Mouse (Mus musculus): ENCODE data around the gene Mslnl.

Mslnl gene

DNA sequence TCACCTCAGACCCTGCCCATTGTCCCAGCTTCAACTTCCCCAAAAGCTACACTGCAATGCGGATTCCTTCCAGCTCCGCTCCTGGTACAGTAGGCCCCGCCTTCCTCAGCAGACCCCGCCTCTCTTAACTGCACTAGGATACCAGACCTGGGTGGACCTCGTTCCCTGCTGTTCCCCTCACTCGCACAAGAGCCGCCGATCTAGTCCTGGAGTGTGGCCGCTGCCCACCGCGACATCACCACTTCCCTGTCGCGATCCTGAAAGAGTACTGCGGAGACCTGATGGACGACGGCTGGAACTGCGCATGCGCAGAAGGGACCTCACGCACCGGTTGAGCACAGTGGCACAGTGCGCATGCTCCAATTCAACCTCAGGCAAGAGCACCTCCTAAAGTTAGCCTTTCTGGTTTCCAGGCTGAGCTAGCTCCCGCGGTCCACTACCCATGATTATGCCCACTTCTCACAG lies 49.5 kb downstream of the Mslnl start, which contains the start of gene Haghl:
Gene Haghl, minus strand, starts transcription at position 393 of the 465 bp plus-strand sequence.
- peak; percentile 95 for DNase-seq (ENCODE audit: low read depth, low spot score)

DNA sequence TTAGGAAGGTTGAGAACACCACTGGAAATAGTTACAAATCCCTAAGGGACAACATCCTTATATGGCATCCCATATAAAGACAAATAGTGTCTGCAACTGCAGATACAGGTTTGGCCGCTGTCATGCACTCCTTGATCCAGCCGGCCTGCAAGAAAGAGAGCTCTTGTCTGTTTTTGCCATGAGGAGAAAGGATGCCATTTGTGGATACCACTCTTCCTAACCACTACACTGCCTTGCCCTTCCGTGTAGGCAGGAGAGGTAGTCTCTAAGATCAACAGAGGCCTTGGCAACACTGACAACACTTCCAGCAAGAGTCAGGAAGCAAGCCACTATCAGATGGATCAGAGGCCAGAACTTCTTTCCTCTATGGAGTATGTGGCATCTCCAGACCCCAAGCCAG lies 50.4 kb downstream of the Mslnl start, which contains the start of gene Ccdc78:
Gene Ccdc78, plus strand, starts transcription at position 301 of the 400 bp plus-strand sequence.
- DNase-seq (ENCODE audit: low read depth, low spot score), result no peak

DNA sequence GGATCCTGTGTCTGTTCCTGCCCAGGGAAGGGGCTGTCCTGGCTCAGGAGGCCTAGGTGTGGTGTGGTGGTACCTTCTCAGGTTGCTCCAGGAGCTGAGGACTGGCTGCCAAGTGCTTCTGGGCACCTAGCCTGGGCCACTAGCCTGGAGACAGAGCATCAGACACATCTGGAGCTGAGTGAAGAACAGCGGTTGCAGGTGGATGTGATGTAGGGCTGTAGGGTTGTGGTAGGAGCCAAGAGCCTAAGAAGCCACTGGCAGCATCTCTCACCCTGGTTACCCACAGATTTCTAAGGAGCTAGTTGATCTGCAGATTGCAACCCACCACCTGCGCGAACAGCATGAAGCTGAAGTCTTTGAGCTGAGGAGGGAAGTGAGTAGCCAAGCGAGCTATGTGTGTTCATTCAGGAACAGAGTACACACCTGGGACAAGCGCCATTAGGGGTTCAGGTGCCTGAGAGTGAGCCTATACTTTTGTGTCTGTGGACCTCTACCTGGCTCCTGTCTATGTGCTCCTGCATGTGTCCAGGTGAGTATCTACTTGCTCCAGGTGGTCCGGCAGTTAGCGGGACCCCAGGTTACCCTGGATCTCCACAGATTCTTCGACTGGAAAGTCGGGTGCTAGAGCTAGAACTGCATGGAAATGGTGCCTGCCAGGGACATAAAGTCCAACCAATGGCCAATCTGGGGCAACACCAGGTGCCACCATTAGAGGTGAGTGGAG lies 51.1 kb downstream of the Mslnl start:
- no peak for DNase-seq (ENCODE audit: low read depth, low spot score)

DNA sequence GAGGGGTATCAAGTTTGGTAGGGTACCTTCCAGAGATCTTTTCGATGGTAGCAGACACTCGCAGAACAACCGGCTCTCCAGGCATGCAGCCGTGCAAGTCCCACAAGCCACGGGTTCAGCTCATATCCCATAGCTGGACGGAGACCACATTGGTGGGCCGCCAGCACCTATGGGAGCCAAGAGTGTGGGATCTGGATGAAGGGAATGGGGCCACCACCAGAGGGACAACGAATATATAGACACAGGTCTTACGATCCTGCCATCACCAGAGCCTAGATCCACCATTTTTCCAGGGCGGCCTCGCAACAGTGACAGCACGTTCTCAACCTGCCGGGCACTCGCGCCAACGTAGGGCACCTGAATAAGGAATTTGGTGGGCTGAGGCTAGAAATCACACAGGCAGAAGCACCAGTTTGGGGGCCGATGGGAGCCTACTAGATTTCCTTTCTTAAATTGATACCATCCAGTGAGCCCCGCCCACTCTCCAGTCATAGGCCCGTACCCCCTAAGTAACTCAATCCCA lies 55.5 kb downstream of the Mslnl start:
- DNase-seq (ENCODE audit: low read depth, low spot score), result no peak

DNA sequence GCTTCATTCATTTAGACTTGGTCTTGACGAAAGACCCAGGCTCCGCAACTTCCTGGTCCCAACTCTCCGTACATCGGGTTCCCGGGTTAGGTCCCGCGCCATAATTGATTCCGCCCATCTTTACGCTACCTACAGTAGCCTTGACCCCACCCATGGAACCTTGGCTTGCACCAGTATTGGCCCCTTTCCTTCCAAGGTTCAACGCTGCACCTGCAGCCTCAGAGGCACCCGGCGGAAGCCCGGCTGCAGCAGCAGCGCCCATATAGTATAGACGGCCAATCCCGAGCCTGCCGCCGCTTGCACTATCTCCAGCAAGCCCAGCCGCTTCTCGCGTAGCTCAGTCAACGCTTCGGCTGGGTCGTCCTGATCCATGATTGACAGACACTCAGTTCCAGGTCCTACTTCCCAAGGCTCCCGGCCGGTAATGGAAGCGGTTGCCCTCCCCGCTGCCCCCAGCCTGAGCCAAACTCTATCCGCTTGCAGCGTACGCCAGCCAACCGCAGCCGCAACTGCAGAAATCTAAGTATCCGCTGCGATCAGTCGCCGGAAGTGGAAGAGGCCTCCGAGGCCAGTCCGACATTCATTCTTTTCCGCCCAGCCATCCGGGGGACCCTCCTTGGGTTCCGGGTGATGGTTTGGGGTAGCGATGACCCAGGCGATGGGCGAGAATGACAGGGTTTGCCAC lies 56.1 kb downstream of the Mslnl start:
- DNase-seq (ENCODE audit: low read depth, low spot score), result peak; percentile 87

DNA sequence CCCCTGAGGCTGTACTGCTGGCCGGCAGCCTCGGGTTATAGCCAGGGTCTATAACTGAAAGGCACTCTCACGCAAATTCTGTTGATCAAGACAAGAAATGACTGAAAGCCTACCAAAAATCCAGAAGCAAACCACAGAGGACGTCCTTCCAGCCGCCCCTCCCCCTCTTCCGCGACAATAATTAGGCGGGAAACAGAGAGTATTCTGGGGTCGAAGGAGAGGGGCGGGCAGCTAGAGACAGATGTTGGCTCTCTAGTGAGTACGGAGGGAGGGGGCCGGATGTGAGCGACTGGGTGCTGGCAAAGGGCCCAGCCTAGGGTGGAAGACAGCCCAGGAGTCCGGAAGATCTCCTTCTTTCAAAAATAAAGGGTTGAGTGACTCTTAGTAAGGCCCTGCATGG lies 56.8 kb downstream of the Mslnl start, which contains the start of gene Fam173a:
Gene Fam173a, minus strand, starts transcription at position 287 of the 400 bp plus-strand sequence.
- DNase-seq (ENCODE audit: low read depth, low spot score), result peak; percentile 56

DNA sequence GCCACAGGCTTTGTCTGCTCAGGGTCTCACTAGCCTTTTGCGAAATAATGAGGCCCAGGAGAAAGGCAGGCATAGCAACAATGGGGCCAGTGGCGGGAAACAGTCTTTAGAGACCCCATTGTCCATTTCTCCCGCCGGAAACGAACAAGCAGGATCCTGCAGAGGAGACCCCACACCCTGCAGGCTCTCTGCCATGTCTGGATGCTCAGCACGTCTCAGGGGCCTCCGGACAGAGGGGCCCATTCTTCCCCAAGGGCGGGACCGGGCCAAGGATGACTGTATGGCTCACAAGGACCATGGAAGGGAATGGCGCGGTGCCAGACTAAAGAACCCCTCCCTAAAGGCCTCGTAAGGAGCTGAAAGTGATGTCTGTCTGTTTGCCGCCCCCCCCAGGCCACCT lies 58.4 kb downstream of the Mslnl start:
- no peak for DNase-seq (ENCODE audit: low read depth, low spot score)

DNA sequence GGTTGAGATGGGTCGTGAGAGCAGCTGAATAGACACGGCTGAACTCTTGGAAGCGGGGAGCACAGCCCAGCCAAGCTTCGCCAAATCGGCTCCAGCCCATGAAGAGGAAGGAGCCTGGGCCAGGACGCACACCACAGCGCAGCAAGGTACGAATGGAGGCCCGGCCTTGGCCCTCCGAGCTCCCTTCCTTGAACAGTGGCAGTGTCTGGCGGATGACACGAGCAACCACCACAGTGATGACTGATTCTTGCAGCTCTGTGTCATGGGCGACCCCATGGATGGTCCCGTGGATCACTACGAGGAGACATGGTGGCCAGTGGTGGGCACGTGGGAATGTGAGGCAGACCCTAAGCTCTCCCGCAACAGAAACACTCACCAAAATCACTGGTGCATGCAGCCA lies 59.2 kb downstream of the Mslnl start:
- DNase-seq (ENCODE audit: low read depth, low spot score), result no peak

DNA sequence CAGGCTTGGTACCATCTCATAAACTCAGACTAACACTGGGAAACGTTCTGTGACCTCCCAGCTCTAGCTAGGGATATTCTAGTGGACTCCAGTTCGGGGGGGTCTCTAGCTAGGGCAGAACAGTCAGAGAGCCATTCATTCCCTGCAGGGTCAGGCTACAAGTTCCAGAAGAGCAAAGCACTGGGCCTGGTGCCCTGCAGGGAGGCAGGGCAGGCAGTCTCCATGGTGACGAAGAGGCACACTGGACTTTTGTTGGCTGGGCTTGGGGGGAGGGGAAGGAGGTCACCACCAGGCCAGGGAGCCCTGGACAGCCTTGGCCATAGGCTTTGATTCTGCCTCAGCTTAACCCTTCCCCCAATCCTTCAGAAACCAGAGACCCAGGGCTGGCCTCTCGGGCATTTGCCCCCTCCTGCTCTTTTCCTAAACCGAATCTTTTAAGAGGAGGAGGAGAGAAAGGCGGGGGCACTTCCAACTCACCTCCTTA lies 59.8 kb downstream of the Mslnl start, which contains the start of gene AC134908.4:
Gene AC134908.4, minus strand, starts transcription at position 51 of the 484 bp plus-strand sequence.
- DNase-seq (ENCODE audit: low read depth, low spot score), result no peak

DNA sequence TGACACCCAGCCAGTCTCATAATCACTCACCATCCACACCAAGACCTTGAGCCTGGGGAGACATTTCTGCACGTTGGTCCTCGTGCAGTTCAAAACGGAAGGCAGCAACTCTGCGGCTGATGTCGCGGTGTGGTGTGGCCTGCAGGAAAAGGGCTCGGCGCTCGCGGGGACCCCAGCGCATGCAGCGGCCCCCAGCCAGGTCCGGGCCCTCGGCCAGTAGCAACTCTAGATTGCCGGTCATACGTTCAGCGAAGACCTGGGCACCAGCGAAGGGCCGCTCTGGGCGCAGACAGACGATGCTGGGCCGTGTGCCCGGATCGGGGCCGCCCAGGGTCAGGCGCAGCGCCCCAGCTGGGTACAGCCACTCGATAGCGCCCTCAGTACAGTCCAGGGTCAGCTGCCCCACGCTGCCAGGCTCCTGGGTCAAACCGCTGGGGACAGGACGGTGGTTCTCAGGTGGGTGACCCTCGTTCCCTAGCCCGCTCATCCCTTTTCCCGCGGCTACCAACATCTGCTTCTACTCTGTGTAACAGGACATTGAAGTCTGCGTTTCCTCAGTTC lies 60.4 kb downstream of the Mslnl start:
- DNase-seq (ENCODE audit: low read depth, low spot score), result peak; percentile 32

DNA sequence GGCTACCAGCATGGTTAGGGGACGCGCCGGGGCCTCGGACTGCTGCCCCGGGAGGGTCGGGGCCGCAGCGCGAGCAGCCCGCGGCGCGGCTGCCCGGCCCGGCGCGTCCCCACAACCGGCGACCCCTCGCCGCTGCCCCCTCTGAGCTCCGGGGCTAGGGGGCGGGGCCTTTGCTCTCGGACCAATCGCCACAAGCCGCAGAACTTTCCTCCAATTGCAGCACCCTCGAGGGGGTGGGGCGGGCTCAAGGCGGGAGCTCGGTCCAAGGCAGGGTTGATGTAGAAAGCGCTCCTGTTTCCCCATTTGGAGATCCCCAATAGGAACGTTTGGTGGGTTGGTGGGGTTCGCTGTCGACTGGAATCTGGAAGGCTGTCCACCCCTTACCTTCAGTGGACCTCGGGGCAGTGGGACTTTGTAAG lies 61.1 kb downstream of the Mslnl start, which contains the start of gene Metrn:
Gene Metrn, minus strand, starts transcription at position 186 of the 419 bp plus-strand sequence.
- peak; percentile 90 for DNase-seq (ENCODE audit: low read depth, low spot score)

All from R1 (cell line).